Mouse (Mus musculus) kidney, postnatal 0 days (tissue): ENCODE measurements at regions not wholly inside any gene's neighbourhood (a gene's known extent, or its start where the extent isn't known, plus 50 kb on each side); places are given as distances from the start of the nearest gene placed in this dataset.

Source experiments
- ATAC-seq: fragments of 200-750 bp; cut with Nextera tagmentation; replicated peaks from 2 replicates; pipeline ENCODE4 v1.8.0; 2017; ENCODE audit warnings: low read depth, moderate number of reproducible peaks, moderate TSS enrichment, moderate library complexity; ENCODE audit not compliant: low FRiP score
- DNase-seq: peaks from one replicate; pipeline ENCODE4 v3.0.0-alpha.2; 2016; ENCODE audit warnings: low spot score
- H3K27ac ChIP-seq: fragments of 300-500 bp; sonication (generic); 2 replicates; pipeline ENCODE4 v1.5.1; 2014; ENCODE audit warnings: mild to moderate bottlenecking
- H3K27me3 ChIP-seq: fragments of 300-500 bp; sonication (generic); 2 replicates; pipeline ENCODE4 v1.6.1; 2014; ENCODE audit warnings: low read length, mixed read lengths; ENCODE audit not compliant: insufficient read depth
- H3K36me3 ChIP-seq: fragments of 300-500 bp; sonication (generic); 2 replicates; pipeline ENCODE4 v1.6.1; 2014; ENCODE audit warnings: low read length, mixed read lengths; ENCODE audit not compliant: insufficient read depth
- H3K4me1 ChIP-seq: fragments of 300-500 bp; sonication (generic); replicated peaks from 2 replicates; pipeline ENCODE4 v1.6.1; 2014; ENCODE audit warnings: antibody characterized with exemption, low read length, mixed read lengths; ENCODE audit not compliant: insufficient read depth
- H3K4me2 ChIP-seq: fragments of 300-500 bp; sonication (generic); 2 replicates; pipeline ENCODE4 v1.6.1; 2014; ENCODE audit warnings: mild to moderate bottlenecking, low read length, moderate library complexity, mixed read lengths
- H3K4me3 ChIP-seq: fragments of 300-500 bp; sonication (generic); replicated peaks from 2 replicates; pipeline ENCODE4 v1.5.1; 2014; ENCODE audit warnings: low read depth, low read length
- H3K9ac ChIP-seq: fragments of 300-500 bp; sonication (generic); 2 replicates; pipeline ENCODE4 v1.6.1; 2014; ENCODE audit warnings: low read depth, low read length
- H3K9me3 ChIP-seq: fragments of 300-500 bp; sonication (generic); replicated peaks from 2 replicates; pipeline ENCODE4 v1.6.1; 2016; ENCODE audit warnings: low read length, inconsistent platforms, mixed read lengths
- CTCF ChIP-seq: IDR thresholded peaks from 2 replicates; pipeline ENCODE4 v1.5.1; 2016; ENCODE audit warnings: antibody characterized with exemption, low read depth, mild to moderate bottlenecking, moderate library complexity
- WGBS: fragments of 180-500 bp; shearing (Covaris S2); extraction: QIAGEN DNeasy Blood & Tissue Kit; methylation state at CpG from one replicate; pipeline ENCODE4 v1.1.7; 2014; 5-methylcytosine and 5-hydroxymethylcytosine counted together

DNA sequence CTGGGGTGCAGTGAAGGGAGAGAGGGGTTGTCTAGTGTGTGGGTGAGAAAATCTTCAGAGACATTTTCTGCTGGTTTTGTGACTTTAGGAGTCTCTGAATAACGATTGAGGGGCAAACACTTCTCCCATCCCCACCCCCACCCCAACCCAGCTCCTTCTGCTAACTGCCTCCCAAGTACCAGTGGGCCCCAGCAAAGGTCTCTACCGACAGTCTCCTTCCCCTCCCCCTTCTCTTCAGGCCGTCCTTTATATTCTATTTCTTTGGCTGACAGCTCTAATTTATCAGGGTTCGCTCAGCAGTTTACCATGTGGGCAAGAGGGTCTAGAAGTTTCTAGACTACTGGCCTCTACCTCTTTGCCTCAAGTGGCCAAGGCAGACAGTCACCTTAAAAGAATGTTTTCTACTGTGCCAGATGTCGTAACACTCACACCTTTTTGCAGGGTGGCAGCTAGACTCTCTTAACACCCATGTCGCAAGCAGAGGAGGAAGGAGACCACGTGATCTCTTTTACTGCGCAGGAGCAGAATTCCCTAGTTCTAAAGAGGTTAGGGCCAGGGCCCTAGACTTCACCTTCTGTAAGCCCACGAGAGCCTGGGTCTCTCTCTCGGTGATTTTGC lies 66.8 kb upstream of the Serp2 start:
- Histone ChIP-seq H3K4me2 (no peak overlapping the region; the same call in 1 of the 2 replicates), H3K27ac (peak overlapping the region; percentile 74), H3K9ac (no peak overlapping the region), H3K4me3 (no peak overlapping the region), H3K27me3 (no peaks in the 10 kb centered on the region), H3K9me3 (no peaks in the 10 kb centered on the region), H3K4me1 (peaks cover 28% of the 10 kb centered on the region), H3K36me3 (no peaks in the 10 kb centered on the region)
- DNase-seq (peak; percentile 47), ATAC-seq (no peak; the same call in 1 of the 2 replicates)
- no peak for TF ChIP-seq CTCF
- 21% methylated on average over 10 of the region's 10 CpGs for WGBS

DNA sequence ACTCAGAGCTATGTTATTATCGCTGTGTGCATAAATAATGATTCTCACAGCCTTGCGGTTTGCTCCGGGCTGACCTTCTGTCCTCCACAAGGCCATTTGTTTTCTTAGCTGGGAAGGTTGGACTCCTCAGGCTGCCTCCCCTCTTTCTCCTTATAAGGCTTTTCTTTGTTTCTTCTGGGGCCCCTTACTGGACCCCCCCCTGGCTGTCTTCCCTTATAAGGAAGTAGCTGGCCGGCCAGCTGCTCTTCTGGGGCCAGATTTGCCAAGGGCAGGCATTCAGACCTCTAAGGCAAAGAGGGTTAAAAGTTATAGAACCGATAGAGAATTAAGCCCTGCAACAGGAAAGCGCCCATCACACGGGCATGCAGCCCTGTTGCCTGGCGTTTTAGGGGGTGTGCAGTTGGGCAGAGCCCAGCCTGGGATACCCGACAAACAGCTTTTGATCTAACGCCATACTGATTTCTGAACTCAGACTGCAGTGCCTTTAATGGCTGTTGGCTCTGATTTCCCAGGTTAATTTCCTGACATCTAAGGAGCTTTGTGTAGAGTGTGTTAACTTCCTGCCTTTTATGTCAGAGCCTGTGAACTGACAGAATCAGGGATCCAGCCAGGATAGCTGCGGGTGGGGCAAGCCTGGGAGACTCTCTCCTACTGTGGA lies 66.1 kb upstream of the Serp2 start:
- peak overlapping the region; percentile 74 for H3K27ac ChIP-seq
- peak overlapping the region; percentile 32 for H3K4me2 ChIP-seq
- ATAC-seq (peak; percentile 47; the same call in 1 of the 2 replicates), DNase-seq (peak; percentile 95)
- H3K4me3 ChIP-seq, result no peak overlapping the region
- no peaks in the 10 kb centered on the region for H3K36me3 ChIP-seq
- TF ChIP-seq CTCF, result no peak
- peaks cover 26% of the 10 kb centered on the region for H3K4me1 ChIP-seq
- H3K9ac ChIP-seq, result no peak overlapping the region
- H3K9me3 ChIP-seq, result no peaks in the 10 kb centered on the region
- WGBS, result 3% methylated on average over 11 of the region's 11 CpGs
- H3K27me3 ChIP-seq, result no peaks in the 10 kb centered on the region

DNA sequence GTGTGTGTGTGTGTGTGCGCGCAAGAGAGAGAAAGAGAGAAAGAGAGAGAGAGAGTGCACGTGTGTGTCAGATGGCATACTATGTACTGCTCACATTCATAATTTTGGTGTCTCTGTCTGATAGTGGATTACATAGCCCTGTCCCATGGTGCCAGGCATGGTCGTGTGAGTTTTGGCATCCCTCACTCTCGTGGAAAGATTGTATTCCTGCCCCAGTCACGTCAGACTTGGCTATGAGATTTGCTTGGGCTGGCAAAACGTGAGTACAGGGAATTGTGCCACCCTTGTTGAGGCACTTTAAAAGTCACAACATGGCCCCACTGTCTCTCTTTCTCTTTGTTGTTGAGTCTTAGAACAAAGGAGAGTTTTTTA lies 62.3 kb upstream of the Serp2 start:
- ATAC-seq, result no peak
- no peak for DNase-seq
- Histone ChIP-seq H3K4me1 (peaks cover 16% of the 10 kb centered on the region), H3K27me3 (no peaks in the 10 kb centered on the region), H3K36me3 (no peaks in the 10 kb centered on the region), H3K9me3 (no peaks in the 10 kb centered on the region), H3K27ac (no peak overlapping the region), H3K4me2 (no peak overlapping the region), H3K9ac (no peak overlapping the region), H3K4me3 (no peak overlapping the region)
- 75% methylated on average over 7 of the region's 7 CpGs for WGBS
- no peak for TF ChIP-seq CTCF

DNA sequence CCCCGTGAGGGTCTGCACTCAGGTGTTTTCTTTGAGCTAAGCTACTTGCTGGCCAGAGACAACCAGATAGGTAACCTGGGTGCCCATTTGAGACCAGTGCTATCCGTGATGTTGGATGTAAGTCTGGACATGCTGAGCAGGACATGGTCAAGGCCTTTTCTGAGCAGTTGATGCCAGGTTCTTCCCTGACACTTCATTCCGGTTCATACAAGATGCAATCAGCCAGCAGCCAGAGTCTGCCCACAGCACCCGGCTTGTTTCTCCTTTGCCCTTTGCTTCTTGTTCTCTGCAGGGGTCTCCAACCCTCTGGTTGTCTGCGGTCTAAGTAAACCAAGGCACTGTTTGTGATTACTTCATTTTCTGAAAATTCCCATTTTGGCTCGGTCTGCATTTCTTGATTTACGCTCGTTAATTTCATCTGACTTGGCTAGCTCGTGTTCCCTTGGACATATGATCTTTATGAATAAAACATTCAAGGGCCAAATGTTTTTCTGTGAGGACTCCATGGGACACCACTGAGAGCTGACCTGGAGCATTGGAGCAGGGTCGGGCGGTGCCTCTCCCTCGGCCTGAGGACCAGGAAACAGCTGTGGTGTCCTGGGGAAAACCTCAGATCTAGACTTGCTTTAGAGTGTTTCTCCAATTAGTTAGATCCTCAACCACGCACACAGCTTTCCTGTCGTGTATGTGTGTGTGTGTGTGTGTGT lies 61.8 kb upstream of the Serp2 start:
- Histone ChIP-seq H3K4me1 (peaks cover 14% of the 10 kb centered on the region), H3K27ac (no peak overlapping the region)

DNA sequence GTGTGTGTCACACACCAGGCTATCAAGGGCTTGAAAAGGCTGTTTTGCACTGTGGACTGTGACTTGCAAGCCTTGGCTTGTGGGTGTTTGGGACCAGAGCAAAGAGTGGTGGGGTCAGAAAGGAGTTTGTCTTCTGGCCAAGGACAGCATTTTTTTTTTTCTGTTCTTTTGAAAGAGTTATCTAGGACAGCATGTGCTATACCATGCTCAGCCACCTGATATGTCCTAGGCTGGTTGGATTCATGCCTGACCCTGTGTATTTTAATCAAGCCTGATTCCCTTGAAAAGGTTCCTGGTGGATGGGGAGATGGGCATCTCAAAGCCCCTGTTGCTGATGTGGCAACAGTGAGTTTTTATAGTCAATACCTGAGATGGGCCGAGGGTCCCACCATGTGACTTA lies 61.2 kb upstream of the Serp2 start:
- H3K27me3 ChIP-seq, result no peaks in the 10 kb centered on the region
- no peak overlapping the region for H3K9ac ChIP-seq
- no peak for TF ChIP-seq CTCF
- peaks cover 8% of the 10 kb centered on the region for H3K4me1 ChIP-seq
- no peak overlapping the region for H3K27ac ChIP-seq
- no peak overlapping the region for H3K4me3 ChIP-seq
- ATAC-seq (no peak), DNase-seq (no peak)
- no peaks in the 10 kb centered on the region for H3K36me3 ChIP-seq
- WGBS, result 94% methylated on average over 1 of the region's 1 CpGs
- no peaks in the 10 kb centered on the region for H3K9me3 ChIP-seq
- H3K4me2 ChIP-seq, result no peak overlapping the region

More for the DNA sequence above, 61.8 kb upstream of the Serp2 start:
- Histone ChIP-seq H3K4me3 (no peak overlapping the region), H3K9ac (0 out of 2 replicates have a peak overlapping the region, but pooled peaks have one; percentile 27), H3K36me3 (no peaks in the 10 kb centered on the region), H3K9me3 (no peaks in the 10 kb centered on the region), H3K27me3 (no peaks in the 10 kb centered on the region), H3K4me2 (no peak overlapping the region)
- 44% methylated on average over 14 of the region's 14 CpGs for WGBS
- ATAC-seq (no peak), DNase-seq (peak; percentile 51)
- no peak for TF ChIP-seq CTCF

DNA sequence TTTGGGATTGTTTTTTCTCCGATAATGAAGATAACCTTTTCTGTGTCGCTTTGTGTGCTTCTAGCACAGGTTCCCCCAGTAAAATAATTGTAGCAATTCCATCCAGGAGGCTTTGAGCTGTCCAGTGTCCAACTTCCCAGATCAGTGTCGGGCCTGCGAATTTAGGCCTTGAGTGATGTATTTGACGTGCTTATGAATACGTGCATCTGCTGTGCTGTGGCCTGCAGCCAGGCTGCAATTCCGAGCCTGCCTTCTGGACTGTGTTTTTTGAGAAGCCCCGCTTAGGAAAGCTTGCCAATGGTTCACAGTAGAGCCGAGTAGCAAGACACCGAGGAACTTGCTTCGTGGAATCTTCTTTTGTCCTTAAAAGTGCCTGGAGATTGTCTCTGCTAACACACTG lies 60.8 kb upstream of the Serp2 start:
- DNase-seq, result no peak
- Histone ChIP-seq H3K4me2 (no peak overlapping the region), H3K4me1 (peaks cover 4% of the 10 kb centered on the region; the same call in 1 of the 2 replicates), H3K27me3 (no peaks in the 10 kb centered on the region), H3K27ac (no peak overlapping the region), H3K9me3 (no peaks in the 10 kb centered on the region), H3K9ac (0 out of 2 replicates have a peak overlapping the region, but pooled peaks have one; percentile 10), H3K4me3 (no peak overlapping the region), H3K36me3 (no peaks in the 10 kb centered on the region)
- no peak for TF ChIP-seq CTCF
- ATAC-seq, result no peak
- WGBS, result 71% methylated on average over 11 of the region's 11 CpGs
